Mouse (Mus musculus): ENCODE measurements around the gene Setd1a. TPM values are rescaled to one million over a fixed set of nuclear protein-coding genes. Genes with fewer than 3 reads are reported as not detected.
"Not testable (repeated sequence)": the region's sequence is repeated elsewhere in the genome, so short reads cannot be mapped to it uniquely, and the experiment has no call there.

Setd1a gene
- polyA plus RNA-seq (2012; rRNA removed), result 29.7 and 31.8 TPM in 2 replicates
- 27.3 and 32.0 TPM in 2 replicates for polyA plus RNA-seq (2014; fragmentation: Nextera tagmentation; extraction: Ambion mirVana)

DNA sequence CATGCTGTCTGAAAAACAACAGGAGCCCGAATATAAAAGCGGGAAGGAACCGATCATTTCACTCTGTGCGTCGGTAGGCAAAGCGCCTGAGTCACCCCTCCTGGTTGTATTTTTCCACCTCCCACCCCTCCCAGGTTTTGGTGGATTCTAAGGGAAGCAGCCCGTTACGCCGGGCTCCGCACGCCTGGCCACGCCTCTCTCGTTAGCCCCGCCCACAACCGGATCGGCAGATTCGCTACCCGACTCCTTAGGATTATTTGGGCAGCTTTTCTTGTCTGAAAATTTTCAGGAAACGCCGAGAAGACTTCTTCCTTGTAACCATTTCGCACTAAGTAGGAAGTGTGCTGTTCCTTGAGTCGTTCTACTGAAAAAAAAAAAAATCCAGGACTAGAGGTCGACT, at the start of gene Setd1a:
TSS of gene Setd1a (plus strand) at position 245 of the 400 bp plus-strand sequence.
- H3K4me2 ChIP-seq (replicated peaks; ENCODE audit: low read depth, low read length, severe bottlenecking), result peak within 1 kb of the TSS; percentile 74
- peak; percentile 77 for ATAC-seq (ENCODE audit: low FRiP score, low read depth)
- H3K4me1 ChIP-seq (ENCODE audit: control insufficient read depth, insufficient read depth, low read length), result peaks cover 12% of the 10 kb centered on the region; the same call in 1 of the 2 replicates
- H3K9me3 ChIP-seq (ENCODE audit: control insufficient read depth, low read length), result no peaks in the 10 kb centered on the region
- H3K4me3 ChIP-seq (replicated peaks; ENCODE audit: low read length), result peak within 1 kb of the TSS; percentile 94
- under 1% methylated on average over 23 of the region's 23 CpGs for WGBS
- H3K27ac ChIP-seq (replicated peaks; ENCODE audit: low read depth, low read length), result peak within 1 kb of the TSS; percentile 96
- DNase-seq (ENCODE audit: low spot score), result peak; percentile 89
- no peaks in the 10 kb centered on the region for H3K27me3 ChIP-seq (ENCODE audit: control insufficient read depth, insufficient read depth, low read length)
- H3K9ac ChIP-seq (ENCODE audit: low read depth, low read length, severe bottlenecking), result peak within 1 kb of the TSS; percentile 92
- peaks cover 27% of the 10 kb centered on the region for H3K36me3 ChIP-seq (ENCODE audit: control insufficient read depth, insufficient read depth, low read length)
- TF ChIP-seq POLR2A (IDR thresholded peaks at IDR 0.05; ENCODE audit: borderline replicate concordance, extremely low read depth, insufficient read depth, insufficient read length), result 0 out of 2 replicates have a peak, but pooled peaks have one; percentile 7

DNA sequence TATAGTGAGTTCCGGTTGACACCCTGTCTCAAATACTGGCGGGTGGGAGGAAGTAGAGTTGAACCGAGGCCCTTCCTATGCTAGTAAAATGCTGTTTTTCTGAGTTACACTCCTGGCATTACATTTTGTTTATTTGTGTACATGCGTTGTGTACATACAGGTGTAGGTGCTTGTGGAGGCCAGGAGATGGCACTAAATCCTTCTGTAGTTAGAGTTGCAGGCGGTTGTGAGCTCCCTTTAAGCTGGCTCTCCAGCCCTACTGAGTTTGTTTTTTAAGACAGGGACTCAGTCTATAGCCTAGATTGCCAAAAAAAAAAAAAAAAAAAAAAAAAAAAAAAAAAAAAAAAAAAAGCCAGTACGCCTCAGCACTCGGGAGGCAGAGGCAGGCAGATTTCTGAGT, 48.6 kb upstream of the Setd1a start:
- TF ChIP-seq POLR2A (IDR thresholded peaks at IDR 0.05; ENCODE audit: borderline replicate concordance, extremely low read depth, insufficient read depth, insufficient read length), result no peak
- H3K4me1 ChIP-seq (ENCODE audit: control insufficient read depth, insufficient read depth, low read length), result no peaks in the 10 kb centered on the region
- no peaks in the 10 kb centered on the region for H3K27me3 ChIP-seq (ENCODE audit: control insufficient read depth, insufficient read depth, low read length)
- no peak for DNase-seq (ENCODE audit: low spot score)
- H3K4me2 ChIP-seq (replicated peaks; ENCODE audit: low read depth, low read length, severe bottlenecking), result no peak overlapping the region
- H3K9me3 ChIP-seq (ENCODE audit: control insufficient read depth, low read length), result no peaks in the 10 kb centered on the region
- no peak overlapping the region for H3K4me3 ChIP-seq (replicated peaks; ENCODE audit: low read length)
- H3K27ac ChIP-seq (replicated peaks; ENCODE audit: low read depth, low read length), result no peak overlapping the region
- WGBS, result 84% methylated on average over 7 of the region's 7 CpGs
- no peaks in the 10 kb centered on the region for H3K36me3 ChIP-seq (ENCODE audit: control insufficient read depth, insufficient read depth, low read length)
- no peak overlapping the region for H3K9ac ChIP-seq (ENCODE audit: low read depth, low read length, severe bottlenecking)
- no peak for ATAC-seq (ENCODE audit: low FRiP score, low read depth)

DNA sequence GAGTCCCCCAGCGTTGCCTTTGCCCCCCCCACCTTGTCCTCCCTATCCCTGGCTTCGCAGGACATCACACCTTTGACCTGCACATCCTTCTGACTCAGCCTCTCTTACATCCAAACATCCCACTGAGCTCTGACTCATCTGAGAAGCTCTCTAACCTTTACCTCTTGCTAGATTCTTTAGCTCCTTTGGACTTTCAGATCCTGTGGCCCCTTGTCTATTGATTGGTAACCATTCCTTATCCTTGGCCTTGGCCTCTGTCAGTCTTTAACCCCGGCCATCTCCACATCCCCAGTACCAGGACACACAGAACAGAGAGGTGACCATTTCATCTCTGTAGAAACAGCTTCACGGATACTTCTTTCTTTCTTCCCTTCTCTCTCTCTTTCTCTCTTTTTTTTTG, 46.3 kb upstream of the Setd1a start:
- no peaks in the 10 kb centered on the region for H3K4me1 ChIP-seq (ENCODE audit: control insufficient read depth, insufficient read depth, low read length)
- no peaks in the 10 kb centered on the region for H3K36me3 ChIP-seq (ENCODE audit: control insufficient read depth, insufficient read depth, low read length)
- DNase-seq (ENCODE audit: low spot score), result no peak
- H3K4me3 ChIP-seq (replicated peaks; ENCODE audit: low read length), result no peak overlapping the region
- no peak for ATAC-seq (ENCODE audit: low FRiP score, low read depth)
- no peaks in the 10 kb centered on the region for H3K27me3 ChIP-seq (ENCODE audit: control insufficient read depth, insufficient read depth, low read length)
- no peaks in the 10 kb centered on the region for H3K9me3 ChIP-seq (ENCODE audit: control insufficient read depth, low read length)
- WGBS, result 62% methylated on average over 4 of the region's 4 CpGs
- no peak overlapping the region for H3K27ac ChIP-seq (replicated peaks; ENCODE audit: low read depth, low read length)
- H3K9ac ChIP-seq (ENCODE audit: low read depth, low read length, severe bottlenecking), result no peak overlapping the region
- no peak for TF ChIP-seq POLR2A (IDR thresholded peaks at IDR 0.05; ENCODE audit: borderline replicate concordance, extremely low read depth, insufficient read depth, insufficient read length)
- H3K4me2 ChIP-seq (replicated peaks; ENCODE audit: low read depth, low read length, severe bottlenecking), result no peak overlapping the region

DNA sequence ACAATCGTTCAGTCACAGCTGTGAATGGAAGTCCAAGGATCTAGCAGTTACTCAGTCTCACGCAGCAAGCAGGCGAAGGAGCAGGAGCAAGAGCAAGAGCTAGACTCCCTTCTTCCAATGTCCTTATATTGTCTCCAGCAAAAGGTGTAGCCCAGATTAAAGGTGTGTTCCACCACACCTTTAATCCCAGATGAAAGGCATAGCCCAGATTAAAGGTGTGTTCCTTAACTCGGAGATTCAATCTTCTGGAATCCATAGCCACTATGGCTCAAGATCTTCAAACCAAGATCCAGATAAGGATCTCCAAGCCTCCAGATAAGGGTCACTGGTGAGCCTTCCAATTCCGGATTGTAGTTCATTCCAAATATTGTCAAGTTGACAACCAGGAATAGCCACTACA, 44.4 kb upstream of the Setd1a start, which contains the start of gene Ctf2:
TSS of gene Ctf2 (minus strand) at position 101 of the 400 bp plus-strand sequence.
- no CpG with 5 or more reads among the region's 5 CpGs for WGBS
- H3K9me3 ChIP-seq (ENCODE audit: control insufficient read depth, low read length); ATAC-seq (ENCODE audit: low FRiP score, low read depth); H3K9ac ChIP-seq (ENCODE audit: low read depth, low read length, severe bottlenecking); H3K27me3 ChIP-seq (ENCODE audit: control insufficient read depth, insufficient read depth, low read length); DNase-seq (ENCODE audit: low spot score); H3K36me3 ChIP-seq (ENCODE audit: control insufficient read depth, insufficient read depth, low read length); H3K4me3 ChIP-seq (replicated peaks; ENCODE audit: low read length); H3K27ac ChIP-seq (replicated peaks; ENCODE audit: low read depth, low read length); H3K4me2 ChIP-seq (replicated peaks; ENCODE audit: low read depth, low read length, severe bottlenecking); H3K4me1 ChIP-seq (ENCODE audit: control insufficient read depth, insufficient read depth, low read length): not testable (repeated sequence)

DNA sequence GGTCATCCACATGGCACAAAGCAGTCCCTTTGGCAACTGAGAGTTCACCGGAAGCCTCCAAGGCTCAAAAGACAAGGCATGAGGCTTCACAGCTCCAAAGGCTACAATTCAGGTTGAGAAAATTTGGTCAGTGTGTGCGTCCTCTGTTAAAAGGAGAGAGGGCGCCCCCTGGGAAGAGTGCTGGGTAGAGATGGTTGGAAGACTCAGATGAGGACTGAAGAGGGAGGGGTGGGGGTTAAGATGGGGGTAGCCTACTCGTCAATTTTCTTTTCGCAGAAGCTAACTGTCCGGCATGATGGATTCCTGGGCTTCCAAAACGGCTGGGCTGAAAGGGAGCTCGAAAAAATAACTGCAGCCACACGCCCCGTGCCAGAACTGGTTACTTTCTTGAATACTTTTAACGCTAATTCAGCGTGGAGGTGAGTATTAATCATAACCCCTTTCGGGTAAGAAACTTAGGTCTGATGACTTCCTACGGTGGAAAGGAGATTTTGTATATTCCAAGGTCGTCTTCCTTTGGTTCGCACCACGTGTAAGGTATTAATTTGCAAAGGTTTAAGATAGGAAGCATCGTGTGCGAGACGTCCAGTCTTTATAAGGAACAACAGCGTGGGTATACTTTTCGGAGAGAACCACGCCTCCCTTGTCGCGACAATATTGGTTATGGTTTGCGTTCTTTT, 32.0 kb upstream of the Setd1a start, which contains the start of gene Fbxl19:
TSS of gene Fbxl19 (plus strand) at position 178 of the 680 bp plus-strand sequence.
- ATAC-seq (ENCODE audit: low FRiP score, low read depth), result no peak
- no peaks in the 10 kb centered on the region for H3K9me3 ChIP-seq (ENCODE audit: control insufficient read depth, low read length)
- TF ChIP-seq POLR2A (IDR thresholded peaks at IDR 0.05; ENCODE audit: borderline replicate concordance, extremely low read depth, insufficient read depth, insufficient read length), result no peak
- DNase-seq (ENCODE audit: low spot score), result peak; percentile 84
- under 1% methylated on average over 26 of the region's 26 CpGs for WGBS
- peaks cover 16% of the 10 kb centered on the region for H3K36me3 ChIP-seq (ENCODE audit: control insufficient read depth, insufficient read depth, low read length)
- H3K27ac ChIP-seq (replicated peaks; ENCODE audit: low read depth, low read length), result peak within 1 kb of the TSS; percentile 86
- H3K4me1 ChIP-seq (ENCODE audit: control insufficient read depth, insufficient read depth, low read length), result peaks cover 10% of the 10 kb centered on the region; the same call in 1 of the 2 replicates
- no peaks in the 10 kb centered on the region for H3K27me3 ChIP-seq (ENCODE audit: control insufficient read depth, insufficient read depth, low read length)
- H3K4me2 ChIP-seq (replicated peaks; ENCODE audit: low read depth, low read length, severe bottlenecking), result peak within 1 kb of the TSS; percentile 55
- peak within 1 kb of the TSS; percentile 72 for H3K9ac ChIP-seq (ENCODE audit: low read depth, low read length, severe bottlenecking)
- peak within 1 kb of the TSS; percentile 88 for H3K4me3 ChIP-seq (replicated peaks; ENCODE audit: low read length)

All from limb, embryonic 14.5 days (tissue).